Mouse (Mus musculus): ENCODE data around the gene 2900092C05Rik. TPM values are rescaled to one million over a fixed set of nuclear protein-coding genes. Genes with fewer than 3 reads are reported as not detected.

Gene 2900092C05Rik
- not detected in 2 replicates for polyA plus RNA-seq (2011; ENCODE audit: insufficient read length, low read depth, missing spikeins)

DNA sequence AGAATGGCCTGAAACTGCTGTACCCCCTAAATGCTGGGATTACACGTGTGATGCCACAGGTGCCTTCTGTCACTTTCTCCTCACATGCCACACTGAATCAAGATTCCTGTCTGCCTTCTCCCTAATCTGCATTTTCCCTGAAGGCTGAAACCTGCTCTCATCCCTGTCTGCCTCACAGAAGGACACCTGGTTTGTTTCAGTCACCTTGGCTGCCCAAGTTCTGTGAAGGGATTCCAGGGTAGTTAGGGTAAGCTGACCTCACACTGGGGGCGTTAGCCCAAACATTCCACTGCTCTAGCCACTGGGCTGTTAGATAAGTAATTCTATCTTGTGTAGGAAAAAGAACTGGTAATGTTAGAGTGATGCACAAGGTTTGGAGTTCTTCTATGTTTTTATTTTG, at the start of gene 2900092C05Rik:
Gene 2900092C05Rik (plus strand): TSS at position 301 of the 400 bp plus-strand sequence.
- H3K4me3 ChIP-seq (ENCODE audit: insufficient read depth, low read length), result no peak within 1 kb of the TSS
- TF ChIP-seq CTCF (IDR thresholded peaks at IDR 0.05; ENCODE audit: borderline replicate concordance, insufficient read depth, low read length), result no peak
- no peak for TF ChIP-seq POLR2A (IDR thresholded peaks at IDR 0.05; ENCODE audit: low read depth, low read length)
- no peaks in the 10 kb centered on the region for H3K4me1 ChIP-seq (ENCODE audit: control insufficient read depth, insufficient read depth, low read length)
- no peak within 1 kb of the TSS for H3K27ac ChIP-seq (ENCODE audit: insufficient read depth, low read length)

GRCm38 (mm10) chr7:12478158-12479008, 33.9 kb upstream of the 2900092C05Rik start, which contains the start of gene Zfp606:
Gene Zfp606, plus strand, starts transcription at chr7:12478293.
- Histone ChIP-seq H3K4me3 (ENCODE audit: insufficient read depth, low read length) (peak within 1 kb of the TSS; percentile 90), H3K27ac (ENCODE audit: insufficient read depth, low read length) (peak within 1 kb of the TSS; percentile 23; the same call in 1 of the 2 replicates), H3K4me1 (ENCODE audit: control insufficient read depth, insufficient read depth, low read length) (no peaks in the 10 kb centered on the region)
- TF ChIP-seq CTCF (IDR thresholded peaks at IDR 0.05; ENCODE audit: borderline replicate concordance, insufficient read depth, low read length), result no peak
- peak; percentile 65 for TF ChIP-seq POLR2A (IDR thresholded peaks at IDR 0.05; ENCODE audit: low read depth, low read length)

DNA sequence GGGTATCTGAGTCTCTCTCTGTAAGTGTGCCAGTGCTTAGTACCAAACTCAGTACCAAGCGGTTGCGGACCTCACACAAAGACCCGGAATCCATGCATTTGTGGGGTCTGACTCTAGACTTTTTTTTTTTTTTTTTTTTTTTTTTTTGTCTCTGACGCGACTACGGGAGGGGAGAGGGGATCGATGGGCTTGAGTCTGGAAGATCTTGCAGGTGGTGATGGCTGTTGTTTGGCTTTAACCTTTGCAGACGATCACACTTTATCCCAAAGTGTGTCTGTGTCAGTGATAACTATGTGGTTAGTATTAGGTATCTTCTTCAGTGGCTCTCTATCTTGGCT, 33.3 kb upstream of the 2900092C05Rik start:
- no peak for TF ChIP-seq POLR2A (IDR thresholded peaks at IDR 0.05; ENCODE audit: low read depth, low read length)
- Histone ChIP-seq H3K4me1 (ENCODE audit: control insufficient read depth, insufficient read depth, low read length) (no peaks in the 10 kb centered on the region), H3K4me3 (ENCODE audit: insufficient read depth, low read length) (peak overlapping the region; percentile 90), H3K27ac (ENCODE audit: insufficient read depth, low read length) (no peak overlapping the region)

- Histone ChIP-seq H3K4me3 (ENCODE audit: insufficient read depth, low read length) (peak overlapping the region; percentile 90), H3K27ac (ENCODE audit: insufficient read depth, low read length) (no peak overlapping the region), H3K4me1 (ENCODE audit: control insufficient read depth, insufficient read depth, low read length) (no peaks in the 10 kb centered on the region)
- TF ChIP-seq CTCF (IDR thresholded peaks at IDR 0.05; ENCODE audit: borderline replicate concordance, insufficient read depth, low read length), result no peak
- no peak for TF ChIP-seq POLR2A (IDR thresholded peaks at IDR 0.05; ENCODE audit: low read depth, low read length)
Observed at GRCm38 (mm10) chr7:12479525-12479924, 32.8 kb upstream of the 2900092C05Rik start.

- no peak overlapping the region for H3K4me3 ChIP-seq (ENCODE audit: insufficient read depth, low read length)
- TF ChIP-seq POLR2A (IDR thresholded peaks at IDR 0.05; ENCODE audit: low read depth, low read length) (no peak), CTCF (IDR thresholded peaks at IDR 0.05; ENCODE audit: borderline replicate concordance, insufficient read depth, low read length) (no peak)
- no peak overlapping the region for H3K27ac ChIP-seq (ENCODE audit: insufficient read depth, low read length)
- no peaks in the 10 kb centered on the region for H3K4me1 ChIP-seq (ENCODE audit: control insufficient read depth, insufficient read depth, low read length)
Observed at GRCm38 (mm10) chr7:12483771-12484170, 28.5 kb upstream of the 2900092C05Rik start.

GRCm38 (mm10) chr7:12485956-12486355, 26.4 kb upstream of the 2900092C05Rik start:
- TF ChIP-seq POLR2A (IDR thresholded peaks at IDR 0.05; ENCODE audit: low read depth, low read length) (no peak), CTCF (IDR thresholded peaks at IDR 0.05; ENCODE audit: borderline replicate concordance, insufficient read depth, low read length) (no peak)
- no peaks in the 10 kb centered on the region for H3K4me1 ChIP-seq (ENCODE audit: control insufficient read depth, insufficient read depth, low read length)
- H3K4me3 ChIP-seq (ENCODE audit: insufficient read depth, low read length), result no peak overlapping the region
- no peak overlapping the region for H3K27ac ChIP-seq (ENCODE audit: insufficient read depth, low read length)

GRCm38 (mm10) chr7:12486691-12487090, 25.6 kb upstream of the 2900092C05Rik start:
- no peak overlapping the region for H3K27ac ChIP-seq (ENCODE audit: insufficient read depth, low read length)
- H3K4me1 ChIP-seq (ENCODE audit: control insufficient read depth, insufficient read depth, low read length), result no peaks in the 10 kb centered on the region
- no peak for TF ChIP-seq POLR2A (IDR thresholded peaks at IDR 0.05; ENCODE audit: low read depth, low read length)
- no peak for TF ChIP-seq CTCF (IDR thresholded peaks at IDR 0.05; ENCODE audit: borderline replicate concordance, insufficient read depth, low read length)
- H3K4me3 ChIP-seq (ENCODE audit: insufficient read depth, low read length), result no peak overlapping the region

GRCm38 (mm10) chr7:12510913-12511312, 1.4 kb upstream of the 2900092C05Rik start:
- TF ChIP-seq CTCF (IDR thresholded peaks at IDR 0.05; ENCODE audit: borderline replicate concordance, insufficient read depth, low read length) (no peak), POLR2A (IDR thresholded peaks at IDR 0.05; ENCODE audit: low read depth, low read length) (no peak)
- no peak overlapping the region for H3K27ac ChIP-seq (ENCODE audit: insufficient read depth, low read length)
- no peak overlapping the region for H3K4me3 ChIP-seq (ENCODE audit: insufficient read depth, low read length)
- H3K4me1 ChIP-seq (ENCODE audit: control insufficient read depth, insufficient read depth, low read length), result no peaks in the 10 kb centered on the region

Other genes with a start within 250 kb of the 2900092C05Rik start
- 0.09 TPM in 1 of 2 replicates, not detected in the other for gene Vmn1r81, start 244.2 kb upstream of the 2900092C05Rik start, polyA plus RNA-seq (2011; ENCODE audit: insufficient read length, low read depth, missing spikeins)
- not detected in 2 replicates for gene Vmn1r82, start 212.1 kb upstream of the 2900092C05Rik start, polyA plus RNA-seq (2011; ENCODE audit: insufficient read length, low read depth, missing spikeins)
- gene Vmn1r83, start 183.0 kb upstream of the 2900092C05Rik start, polyA plus RNA-seq (2011; ENCODE audit: insufficient read length, low read depth, missing spikeins), result not detected in 2 replicates
- gene Vmn1r84, start 143.2 kb upstream of the 2900092C05Rik start, polyA plus RNA-seq (2011; ENCODE audit: insufficient read length, low read depth, missing spikeins), result not detected in 2 replicates
- gene Zfp551, start 89.8 kb upstream of the 2900092C05Rik start, polyA plus RNA-seq (2011; ENCODE audit: insufficient read length, low read depth, missing spikeins), result 2.7 and 2.8 TPM in 2 replicates
- gene Zfp606, start 34.2 kb upstream of the 2900092C05Rik start, polyA plus RNA-seq (2011; ENCODE audit: insufficient read length, low read depth, missing spikeins), result 8.1 and 11.6 TPM in 2 replicates
- gene Vmn2r53, start 96.3 kb downstream of the 2900092C05Rik start, polyA plus RNA-seq (2011; ENCODE audit: insufficient read length, low read depth, missing spikeins), result 0.05 TPM in 1 of 2 replicates, not detected in the other
- gene Vmn2r54, start 127.8 kb downstream of the 2900092C05Rik start, polyA plus RNA-seq (2011; ENCODE audit: insufficient read length, low read depth, missing spikeins), result not detected in 2 replicates
- gene Vmn2r55, start 172.5 kb downstream of the 2900092C05Rik start, polyA plus RNA-seq (2011; ENCODE audit: insufficient read length, low read depth, missing spikeins), result not detected in 2 replicates
- gene Vmn2r56, start 222.5 kb downstream of the 2900092C05Rik start, polyA plus RNA-seq (2011; ENCODE audit: insufficient read length, low read depth, missing spikeins), result not detected in 2 replicates